Mouse (Mus musculus) liver, embryonic 13.5 days (tissue): ENCODE measurements around the gene Aym1. TPM values are rescaled to one million over a fixed set of nuclear protein-coding genes. Genes with fewer than 3 reads are reported as not detected.
"Not testable (repeated sequence)": the region's sequence is repeated elsewhere in the genome, so short reads cannot be mapped to it uniquely, and the experiment has no call there.

Source experiments
- ATAC-seq: fragments of 200-750 bp; cut with Nextera tagmentation; 2 replicates; pipeline ENCODE4 v1.8.0; 2017; ENCODE audit warnings: low read depth, mild to moderate bottlenecking, moderate number of reproducible peaks, moderate library complexity
- DNase-seq: peaks from one replicate; pipeline ENCODE4 v3.0.0; 2022
- H3K27ac ChIP-seq: fragments of 300-500 bp; sonication (generic); 2 replicates; pipeline ENCODE4 v1.5.1; 2015; ENCODE audit warnings: moderate library complexity, mild to moderate bottlenecking, inconsistent platforms
- H3K27me3 ChIP-seq: fragments of 300-500 bp; sonication (generic); 2 replicates; pipeline ENCODE4 v1.6.1; 2015; ENCODE audit warnings: mild to moderate bottlenecking, inconsistent platforms
- H3K36me3 ChIP-seq: fragments of 300-500 bp; sonication (generic); 2 replicates; pipeline ENCODE4 v1.6.1; 2015; ENCODE audit warnings: mild to moderate bottlenecking, inconsistent platforms
- H3K4me1 ChIP-seq: fragments of 300-500 bp; sonication (generic); replicated peaks from 2 replicates; pipeline ENCODE4 v1.6.1; 2015; ENCODE audit warnings: inconsistent platforms
- H3K4me2 ChIP-seq: fragments of 300-500 bp; sonication (generic); 2 replicates; pipeline ENCODE4 v1.6.1; 2015; ENCODE audit warnings: inconsistent platforms, mild to moderate bottlenecking, moderate library complexity
- H3K4me3 ChIP-seq: fragments of 300-500 bp; sonication (generic); replicated peaks from 2 replicates; pipeline ENCODE4 v1.5.1; 2015; ENCODE audit warnings: mild to moderate bottlenecking, inconsistent platforms
- H3K9ac ChIP-seq: fragments of 300-500 bp; sonication (generic); 2 replicates; pipeline ENCODE4 v1.6.1; 2015; ENCODE audit warnings: mild to moderate bottlenecking, inconsistent platforms
- H3K9me3 ChIP-seq: fragments of 300-500 bp; sonication (generic); replicated peaks from 2 replicates; pipeline ENCODE4 v1.6.1; 2016; ENCODE audit warnings: inconsistent platforms
- WGBS: fragments of 180-500 bp; shearing (Covaris S2); methylation state at CpG from one replicate; pipeline ENCODE4 v1.1.7; 2015; ENCODE audit not compliant: insufficient replicate concordance; 5-methylcytosine and 5-hydroxymethylcytosine counted together
- polyA plus RNA-seq: library from polyadenylated mRNA; unstranded; fragments of >200 nt; fragmentation: Nextera tagmentation; extraction: Ambion mirVana; gene quantifications from 2 replicates; pipeline ENCODE4 v1.2.1, GENCODE M21; 2015

Aym1 gene
- polyA plus RNA-seq, 1 experiment from 2014 or later, result not detected

- Histone ChIP-seq H3K27ac (no peak overlapping the region), H3K9me3 (no peaks in the 10 kb centered on the region), H3K4me2 (no peak overlapping the region), H3K27me3 (peaks cover 71% of the 10 kb centered on the region), H3K4me3 (no peak overlapping the region), H3K36me3 (no peaks in the 10 kb centered on the region), H3K9ac (no peak overlapping the region), H3K4me1 (no peaks in the 10 kb centered on the region)
- WGBS, result under 1% methylated on average over 17 of the region's 17 CpGs
- ATAC-seq (no peak), DNase-seq (no peak)
Measured at GRCm38 (mm10) chr5:113335732-113336131, 21.4 kb upstream of the Aym1 start.

DNA sequence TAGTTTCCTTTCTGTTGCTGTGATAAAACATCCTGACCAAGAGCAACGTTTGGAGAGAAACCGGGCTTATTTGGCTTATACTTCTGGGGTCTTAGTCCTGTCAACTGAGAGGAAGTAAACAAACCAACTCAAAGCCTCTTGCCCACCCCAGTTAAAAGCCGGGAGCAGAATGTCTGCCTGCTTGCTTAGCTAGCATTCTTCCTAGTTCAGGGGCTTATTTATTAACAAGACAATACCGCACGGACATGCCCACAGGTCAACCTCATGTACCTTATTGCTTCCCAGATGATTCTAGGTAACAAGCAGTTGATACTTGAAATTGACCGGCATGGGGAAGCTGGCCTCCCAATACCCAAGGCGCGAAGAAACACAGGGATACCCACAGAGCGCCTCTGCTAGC lies 20.8 kb upstream of the Aym1 start:
- Histone ChIP-seq H3K4me1 (no peaks in the 10 kb centered on the region), H3K36me3 (no peaks in the 10 kb centered on the region), H3K27me3 (peaks cover 71% of the 10 kb centered on the region), H3K4me3 (no peak overlapping the region), H3K27ac (no peak overlapping the region), H3K9ac (no peak overlapping the region), H3K4me2 (no peak overlapping the region), H3K9me3 (no peaks in the 10 kb centered on the region)
- DNase-seq, result no peak
- ATAC-seq, result no peak
- whole genome bisulfite sequencing, result 29% methylated on average over 9 of the region's 9 CpGs

- 30% methylated on average over 16 of the region's 16 CpGs for WGBS
- Histone ChIP-seq H3K9ac (no peak overlapping the region), H3K4me1 (no peaks in the 10 kb centered on the region), H3K4me3 (no peak overlapping the region), H3K9me3 (no peaks in the 10 kb centered on the region), H3K27me3 (peaks cover 56% of the 10 kb centered on the region), H3K36me3 (no peaks in the 10 kb centered on the region), H3K4me2 (no peak overlapping the region), H3K27ac (no peak overlapping the region)
- ATAC-seq (no peak), DNase-seq (no peak)
Measured at GRCm38 (mm10) chr5:113344635-113345386, 12.3 kb upstream of the Aym1 start.

- ATAC-seq, result no peak
- WGBS, result 11% methylated on average over 11 of the region's 11 CpGs
- Histone ChIP-seq H3K4me2 (no peak overlapping the region), H3K4me1 (no peaks in the 10 kb centered on the region), H3K27me3 (peaks cover 65% of the 10 kb centered on the region), H3K27ac (no peak overlapping the region), H3K9me3 (no peaks in the 10 kb centered on the region), H3K9ac (no peak overlapping the region), H3K36me3 (no peaks in the 10 kb centered on the region), H3K4me3 (no peak overlapping the region)
- DNase-seq, result no peak
Measured at GRCm38 (mm10) chr5:113345781-113346180, 11.3 kb upstream of the Aym1 start.

GRCm38 (mm10) chr5:113346651-113347050 lies 10.4 kb upstream of the Aym1 start:
- WGBS, result 34% methylated on average over 6 of the region's 6 CpGs
- ATAC-seq, result not testable (repeated sequence)
- peaks cover 66% of the 10 kb centered on the region for H3K27me3 ChIP-seq

GRCm38 (mm10) chr5:113347593-113347992 lies 9.5 kb upstream of the Aym1 start:
- DNase-seq, result no peak
- H3K4me3 ChIP-seq, result no peak overlapping the region
- no peak for ATAC-seq
- no peak overlapping the region for H3K27ac ChIP-seq
- H3K27me3 ChIP-seq, result peaks cover 68% of the 10 kb centered on the region
- H3K4me2 ChIP-seq, result no peak overlapping the region
- WGBS, result 25% methylated on average over 12 of the region's 12 CpGs
- no peaks in the 10 kb centered on the region for H3K36me3 ChIP-seq
- H3K4me1 ChIP-seq, result no peaks in the 10 kb centered on the region
- no peaks in the 10 kb centered on the region for H3K9me3 ChIP-seq
- no peak overlapping the region for H3K9ac ChIP-seq

More at GRCm38 (mm10) chr5:113346651-113347050, 10.4 kb upstream of the Aym1 start:
- H3K9me3 ChIP-seq, H3K4me3 ChIP-seq, DNase-seq, H3K9ac ChIP-seq, H3K4me2 ChIP-seq, H3K27ac ChIP-seq, H3K4me1 ChIP-seq, H3K36me3 ChIP-seq: not testable (repeated sequence)

DNA sequence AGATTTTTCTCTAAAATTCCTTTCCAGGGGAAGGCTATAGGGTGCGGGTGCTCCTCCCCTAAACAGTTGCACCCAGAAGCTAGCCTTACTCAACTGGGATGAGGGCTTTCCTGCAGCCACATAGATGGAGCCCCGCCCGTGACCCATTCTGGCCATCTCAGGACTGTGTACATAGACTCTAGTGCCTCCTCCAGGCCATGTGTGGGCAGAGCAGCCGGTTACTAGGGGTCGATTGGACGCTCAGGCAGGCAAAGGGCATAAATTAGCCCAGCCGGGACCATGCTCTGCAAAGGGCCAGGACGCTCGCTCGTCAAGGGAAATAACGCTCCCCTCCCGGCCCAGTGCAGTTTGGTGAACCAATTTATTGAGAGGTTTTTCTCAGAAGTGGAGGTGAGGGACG lies 8.5 kb upstream of the Aym1 start:
- 18% methylated on average over 13 of the region's 13 CpGs for WGBS
- H3K4me2 ChIP-seq, result no peak overlapping the region
- no peaks in the 10 kb centered on the region for H3K36me3 ChIP-seq
- H3K4me3 ChIP-seq, result no peak overlapping the region
- no peaks in the 10 kb centered on the region for H3K4me1 ChIP-seq
- H3K27ac ChIP-seq, result no peak overlapping the region
- H3K9me3 ChIP-seq, result no peaks in the 10 kb centered on the region
- no peak for ATAC-seq
- H3K9ac ChIP-seq, result no peak overlapping the region
- H3K27me3 ChIP-seq, result peaks cover 76% of the 10 kb centered on the region
- no peak for DNase-seq

DNA sequence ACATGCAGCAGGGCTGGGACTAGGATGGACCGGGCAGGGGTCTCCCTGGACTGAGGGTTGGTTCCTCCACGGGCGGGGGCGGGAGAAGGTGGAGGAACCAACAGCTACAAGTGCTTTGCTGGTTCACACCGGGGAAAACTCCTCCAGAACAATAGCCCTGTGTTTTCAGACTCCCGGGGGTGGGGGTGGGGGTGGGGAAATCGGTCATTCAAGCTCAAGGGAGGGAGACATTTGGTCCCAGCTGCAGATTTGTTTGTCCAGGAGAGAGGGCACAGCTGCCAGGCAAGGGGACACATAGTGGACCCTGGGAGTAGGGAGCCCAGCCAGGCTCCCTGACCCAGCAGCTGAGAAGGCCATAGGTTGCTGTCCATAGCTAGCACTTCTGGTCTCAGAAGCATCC lies 7.9 kb upstream of the Aym1 start:
- Histone ChIP-seq H3K27ac (no peak overlapping the region), H3K36me3 (no peaks in the 10 kb centered on the region), H3K4me1 (no peaks in the 10 kb centered on the region), H3K9me3 (no peaks in the 10 kb centered on the region), H3K9ac (no peak overlapping the region), H3K4me3 (no peak overlapping the region), H3K4me2 (no peak overlapping the region), H3K27me3 (peaks cover 74% of the 10 kb centered on the region)
- ATAC-seq (no peak), DNase-seq (no peak)
- 14% methylated on average over 7 of the region's 7 CpGs for WGBS

- H3K36me3 ChIP-seq, result no peaks in the 10 kb centered on the region
- no peak for ATAC-seq
- WGBS, result 36% methylated on average over 7 of the region's 7 CpGs
Measured at GRCm38 (mm10) chr5:113349810-113350209, 7.3 kb upstream of the Aym1 start.

GRCm38 (mm10) chr5:113351768-113352167 lies 5.3 kb upstream of the Aym1 start:
- no peak for DNase-seq
- Histone ChIP-seq H3K27ac (no peak overlapping the region), H3K27me3 (peaks cover 48% of the 10 kb centered on the region), H3K9ac (no peak overlapping the region), H3K4me1 (no peaks in the 10 kb centered on the region), H3K4me3 (no peak overlapping the region), H3K36me3 (no peaks in the 10 kb centered on the region), H3K9me3 (no peaks in the 10 kb centered on the region), H3K4me2 (no peak overlapping the region)
- WGBS, result 69% methylated on average over 3 of the region's 3 CpGs
- no peak for ATAC-seq

More at GRCm38 (mm10) chr5:113349810-113350209, 7.3 kb upstream of the Aym1 start:
- no peak overlapping the region for H3K4me3 ChIP-seq
- no peaks in the 10 kb centered on the region for H3K9me3 ChIP-seq
- no peaks in the 10 kb centered on the region for H3K4me1 ChIP-seq
- DNase-seq, result no peak
- no peak overlapping the region for H3K4me2 ChIP-seq
- no peak overlapping the region for H3K27ac ChIP-seq
- no peak overlapping the region for H3K9ac ChIP-seq
- H3K27me3 ChIP-seq, result peaks cover 68% of the 10 kb centered on the region

- DNase-seq (no peak), ATAC-seq (no peak)
Measured at GRCm38 (mm10) chr5:113352636-113353035, 4.5 kb upstream of the Aym1 start.

GRCm38 (mm10) chr5:113354311-113354710 lies 2.8 kb upstream of the Aym1 start:
- WGBS, result 30% methylated on average over 16 of the region's 16 CpGs
- Histone ChIP-seq H3K27me3 (peaks cover 26% of the 10 kb centered on the region), H3K9me3 (no peaks in the 10 kb centered on the region), H3K4me2 (no peak overlapping the region), H3K27ac (no peak overlapping the region), H3K4me3 (no peak overlapping the region), H3K4me1 (no peaks in the 10 kb centered on the region), H3K9ac (no peak overlapping the region), H3K36me3 (no peaks in the 10 kb centered on the region)
- no peak for ATAC-seq
- no peak for DNase-seq

More at GRCm38 (mm10) chr5:113352636-113353035, 4.5 kb upstream of the Aym1 start:
- no peak overlapping the region for H3K4me3 ChIP-seq
- H3K27me3 ChIP-seq, result peaks cover 40% of the 10 kb centered on the region
- H3K4me1 ChIP-seq, result no peaks in the 10 kb centered on the region
- no peak overlapping the region for H3K4me2 ChIP-seq
- H3K9me3 ChIP-seq, result no peaks in the 10 kb centered on the region
- 59% methylated on average over 6 of the region's 6 CpGs for WGBS
- no peak overlapping the region for H3K9ac ChIP-seq
- H3K27ac ChIP-seq, result no peak overlapping the region
- H3K36me3 ChIP-seq, result no peaks in the 10 kb centered on the region
